Mouse (Mus musculus): Measurements from ENCODE around the gene Emid1.

DNA sequence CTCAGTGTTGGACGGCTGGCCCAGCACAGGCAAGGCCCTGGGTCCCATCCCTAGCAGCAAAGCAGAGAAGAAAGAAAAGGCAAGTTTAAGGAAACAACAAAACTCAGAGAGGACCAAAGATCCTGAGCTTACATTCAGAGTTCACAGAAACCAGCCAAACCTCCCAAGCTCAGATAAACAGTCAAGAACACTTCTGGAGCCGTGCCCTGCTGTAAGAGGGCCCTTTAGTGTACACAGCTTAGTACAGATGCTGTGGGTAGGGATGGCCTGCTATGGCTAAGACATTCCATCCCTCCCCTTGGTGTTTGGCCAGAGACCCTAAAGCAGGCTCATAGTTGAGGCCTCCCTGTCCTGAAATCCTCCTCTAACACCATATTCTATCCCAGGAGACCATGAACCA lies 13.4 kb downstream of the Emid1 start:
- no peak for TF ChIP-seq CTCF (IDR thresholded peaks at IDR 0.05; ENCODE audit: borderline replicate concordance, control insufficient read depth, extremely low read depth, insufficient read depth, low read length, poor library complexity)
- TF ChIP-seq POLR2A (IDR thresholded peaks at IDR 0.05; ENCODE audit: control insufficient read depth, extremely low read depth, insufficient read depth, low read length, poor library complexity) = no peak
